ENCODE assay signal across 9 mouse cellular contexts in the genomic region with DNA sequence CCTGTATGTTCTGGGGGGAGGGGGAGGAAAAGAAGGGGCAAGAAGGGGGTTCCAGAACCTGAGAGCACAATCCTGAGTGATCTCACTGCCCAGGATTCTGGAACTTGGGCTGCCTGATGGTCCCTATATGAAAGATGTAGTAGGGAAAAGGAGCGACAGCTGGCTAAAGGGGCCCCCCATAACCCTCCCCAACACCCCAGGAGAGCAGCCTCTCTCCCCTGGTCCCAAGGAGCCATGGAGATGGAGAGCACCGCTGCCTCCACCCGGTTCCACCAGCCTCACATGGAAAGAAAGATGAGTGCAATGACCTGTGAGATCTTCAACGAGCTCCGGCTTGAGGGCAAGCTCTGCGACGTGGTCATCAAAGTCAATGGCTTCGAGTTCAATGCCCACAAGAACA. TPM values are rescaled to one million over a fixed set of nuclear protein-coding genes. Genes with fewer than 3 reads are reported as not detected.
DNase-seq lines count a peak whose midpoint lies in the region; ATAC-seq and TF ChIP-seq lines count a peak whose summit lies in the region.
"Had no signal": no experiment of that assay in that cellular context is flagged by ENCODE, and none has a peak within 500 bp of the region (broad histone marks: within the 10 kb centered on the region; RNA-seq: fewer than 3 reads in every experiment).

A gene (minus strand): TSS at position 12 of the 400 bp plus-strand sequence.
A gene (plus strand): TSS at position 121 of the 400 bp plus-strand sequence.

- H3K9me3 ChIP-seq in erythroblast, embryonic 14.5 days (ENCODE audit: control insufficient read depth, low read length) = no peaks in the 10 kb centered on the region
- no peaks in the 10 kb centered on the region for H3K9me3 ChIP-seq in liver, embryonic 12.5 days (replicated peaks)

- no peak for ATAC-seq in erythroblast, adult 5-6 weeks (replicated peaks; ENCODE audit: low FRiP score, poor library complexity, severe bottlenecking)
- no peak for ATAC-seq in liver, embryonic 12.5 days

- WGBS in liver, embryonic 12.5 days (ENCODE audit: insufficient replicate concordance) = 76% methylated on average over 8 of the region's 8 CpGs

- no peak for TF ChIP-seq CTCF in testis, adult 2 months (IDR thresholded peaks at IDR 0.05; ENCODE audit: control insufficient read depth, insufficient read depth, insufficient replicate concordance, low read depth, low read length)

- H3K9ac ChIP-seq in liver, embryonic 12.5 days = peak within 1 kb of the TSS; percentile 85

- no peak for DNase-seq in testis, postnatal 14 days (ENCODE audit: low spot score)
- DNase-seq in cerebellum, adult 8-10 months = no peak
- no peak for DNase-seq in layer of hippocampus, adult 18-20 months (ENCODE audit: low spot score in 2 of 2)
- no peak for DNase-seq in Muller cell, postnatal 12 days (ENCODE audit: inconsistent ontology term)
- DNase-seq: thymus, postnatal 4 days had no signal

- no peaks in the 10 kb centered on the region for H3K27me3 ChIP-seq in erythroblast, embryonic 14.5 days (ENCODE audit: control insufficient read depth)
- H3K27me3 ChIP-seq in testis, adult 2 months (ENCODE audit: control insufficient read depth, insufficient read depth, low read length) = no peaks in the 10 kb centered on the region
- no peaks in the 10 kb centered on the region for H3K27me3 ChIP-seq in liver, embryonic 12.5 days (replicated peaks)

- H3K4me3 ChIP-seq in erythroblast, embryonic 14.5 days (replicated peaks) = peak within 1 kb of the TSS; percentile 76
- H3K4me3 ChIP-seq in testis, adult 2 months (ENCODE audit: control insufficient read depth, low read depth, low read length) = peak within 1 kb of the TSS; percentile 80
- peak within 1 kb of the TSS; percentile 75 for H3K4me3 ChIP-seq in liver, embryonic 12.5 days

- peak; percentile 14; the same call in 1 of the 2 replicates for TF ChIP-seq POLR2A in testis, adult 2 months (IDR thresholded peaks at IDR 0.05; ENCODE audit: control insufficient read depth, low read depth, low read length)

- H3K4me2 ChIP-seq in liver, embryonic 12.5 days = peak within 1 kb of the TSS; percentile 98

- peaks cover 23% of the 10 kb centered on the region for H3K4me1 ChIP-seq in erythroblast, embryonic 14.5 days (ENCODE audit: control insufficient read depth)
- H3K4me1 ChIP-seq in testis, adult 2 months (ENCODE audit: control insufficient read depth, insufficient read depth, low read length) = peaks cover 5% of the 10 kb centered on the region
- H3K4me1 ChIP-seq in liver, embryonic 12.5 days = peaks cover 29% of the 10 kb centered on the region

- peak within 1 kb of the TSS; percentile 5; the same call in 1 of the 2 replicates for H3K27ac ChIP-seq in testis, adult 2 months (ENCODE audit: control insufficient read depth, insufficient read depth, low read depth, low read length)
- H3K27ac ChIP-seq in liver, embryonic 12.5 days = peak within 1 kb of the TSS; percentile 57

- H3K36me3 ChIP-seq in erythroblast, embryonic 14.5 days (ENCODE audit: control insufficient read depth) = peaks cover 3% of the 10 kb centered on the region; the same call in 1 of the 2 replicates
- no peaks in the 10 kb centered on the region for H3K36me3 ChIP-seq in testis, adult 2 months (ENCODE audit: control insufficient read depth, insufficient read depth, low read length)
- peaks cover 8% of the 10 kb centered on the region for H3K36me3 ChIP-seq in liver, embryonic 12.5 days

RNA-seq across cellular contexts. Expression of the first gene that starts in this region (rescaled TPM):
- 1.4 and 1.9 TPM in 2 replicates for polyA plus RNA-seq in erythroblast, embryonic 14.5 days (2012)
- total RNA-seq in erythroblast, adult 5-6 weeks (2015; ENCODE audit: low replicate concordance) = 2.1 and 10.0 TPM in 2 replicates
- 1.7 and 6.3 TPM in 2 replicates for total RNA-seq in erythroblast, adult 5-6 weeks (2017; ENCODE audit: low replicate concordance)
- 145 and 152 TPM in 2 replicates for polyA plus RNA-seq in testis, adult 2 months (2012; rRNA removed)
- polyA plus RNA-seq in liver, embryonic 12.5 days (2016; fragmentation: Nextera tagmentation; extraction: Ambion mirVana) = 38.3 and 38.6 TPM in 2 replicates
- 10 to 100 TPM; 48.8 to 53.4 TPM for total RNA-seq in layer of hippocampus, adult 18-20 months (2021)

RNA-seq across cellular contexts. Expression of the second gene that starts in this region (rescaled TPM):
- not detected in 2 replicates for polyA plus RNA-seq in erythroblast, embryonic 14.5 days (2012)
- total RNA-seq in erythroblast, adult 5-6 weeks (2015; ENCODE audit: low replicate concordance) = not detected in 2 replicates
- not detected in 2 replicates for total RNA-seq in erythroblast, adult 5-6 weeks (2017; ENCODE audit: low replicate concordance)
- polyA plus RNA-seq in testis, adult 2 months (2012; rRNA removed) = 422 and 444 TPM in 2 replicates
- polyA plus RNA-seq in liver, embryonic 12.5 days (2016; fragmentation: Nextera tagmentation; extraction: Ambion mirVana) = 0.12 and 0.32 TPM in 2 replicates
- total RNA-seq in layer of hippocampus, adult 18-20 months (2021) = 1 to 10 TPM in 1 of 2 experiments, under 1 TPM in 1; 0.74 to 1.2 TPM

Comparison
In these comparisons a context has a peak if more than half of its experiments do, and no peak if none do; other contexts are left out.
1. RNA of the first gene that starts in this region (total RNA-seq): 48.8 to 53.4 TPM in layer of hippocampus, adult 18-20 months; 1.7 to 10.0 TPM in erythroblast, adult 5-6 weeks; every median in the first group is over 4 times any median in the second.
2. RNA of the first gene that starts in this region (polyA plus RNA-seq): 145 to 152 TPM in testis, adult 2 months and 38.3 to 38.6 TPM in liver, embryonic 12.5 days; 1.4 to 1.9 TPM in erythroblast, embryonic 14.5 days; every median in the first group is over 10 times any median in the second.
3. RNA of the second gene that starts in this region (polyA plus RNA-seq): 422 to 444 TPM in testis, adult 2 months; 0.12 to 0.32 TPM in liver, embryonic 12.5 days and not detected in erythroblast, embryonic 14.5 days; every median in the first group is over 100 times any median in the second.
4. Peak in every context shown above with its lines, with median percentiles within 50 percentile points of each other: H3K4me3 ChIP-seq.